In genomic region chr8:125531640-125532039, GRCm38 (mm10) we compare ENCODE assay signal across 12 mouse cellular contexts. TPM values are rescaled to one million over a fixed set of nuclear protein-coding genes. Genes with fewer than 3 reads are reported as not detected.
A peak's percentile ranks its signal among the peaks of the same experiment; 100 is the strongest.
DNase-seq lines count a peak whose midpoint lies in the region; ATAC-seq and TF ChIP-seq lines count a peak whose summit lies in the region.
"Had no signal": no experiment of that assay in that cellular context is flagged by ENCODE, and none has a peak within 500 bp of the region (broad histone marks: within the 10 kb centered on the region; RNA-seq: fewer than 3 reads in every experiment).

No protein-coding gene starts in this region.

- H3K4me2 ChIP-seq in heart, embryonic 12.5 days, result no peak overlapping the region

- peak overlapping the region; percentile 88 for H3K27ac ChIP-seq in heart, embryonic 12.5 days (ENCODE audit: poor library complexity, severe bottlenecking)
- H3K27ac ChIP-seq in thymus, adult 2 months (ENCODE audit: control insufficient read depth, insufficient read depth, low read length), result peak overlapping the region; percentile 34; the same call in 1 of the 2 replicates
- H3K27ac ChIP-seq in macrophage, result peak overlapping the region; percentile 35

- no peak for TF ChIP-seq CTCF in thymus, adult 2 months (IDR thresholded peaks at IDR 0.05; ENCODE audit: borderline replicate concordance, control insufficient read depth, extremely low read depth, insufficient read depth, low read length, poor library complexity)

- peaks cover 94% of the 10 kb centered on the region for H3K4me1 ChIP-seq in heart, embryonic 12.5 days (replicated peaks)
- H3K4me1 ChIP-seq in thymus, adult 2 months (replicated peaks; ENCODE audit: control insufficient read depth, insufficient read depth, low read length), result peaks cover 18% of the 10 kb centered on the region

- no peak overlapping the region for H3K4me3 ChIP-seq in heart, embryonic 12.5 days
- H3K4me3 ChIP-seq in thymus, adult 2 months (ENCODE audit: control insufficient read depth, insufficient read depth, low read length), result no peak overlapping the region
- no peak overlapping the region for H3K4me3 ChIP-seq in macrophage (ENCODE audit: inconsistent target)

- no peak for ATAC-seq in heart, embryonic 12.5 days (ENCODE audit: insufficient number of reproducible peaks, low FRiP score)

- H3K36me3 ChIP-seq in heart, embryonic 12.5 days, result peaks cover 5% of the 10 kb centered on the region
- no peaks in the 10 kb centered on the region for H3K36me3 ChIP-seq in thymus, adult 2 months (ENCODE audit: control insufficient read depth, insufficient read depth, low read length)
- no peaks in the 10 kb centered on the region for H3K36me3 ChIP-seq in macrophage (ENCODE audit: inconsistent target)
- H3K36me3 ChIP-seq: G1E had no signal

- H3K9ac ChIP-seq in heart, embryonic 12.5 days, result no peak overlapping the region; the same call in 1 of the 2 replicates

- no peak for DNase-seq in heart, adult 9 months (ENCODE audit: low spot score in 2 of 2)
- DNase-seq in thymus, adult 2 months, result peak; percentile 30
- no peak for DNase-seq in thymus, adult 18-20 months
- DNase-seq in frontal cortex, postnatal 10 days (ENCODE audit: low spot score in 2 of 2), result no peak
- no peak for DNase-seq in urinary bladder, postnatal 25 days (ENCODE audit: low spot score)
- DNase-seq in ovary, postnatal 10 days (ENCODE audit: low spot score), result no peak
- DNase-seq: cerebellum, adult 8-10 months; gastrocnemius, postnatal 25 days; left cerebral cortex, postnatal 4 days had no signal

- H3K27me3 ChIP-seq in heart, embryonic 12.5 days (replicated peaks), result no peaks in the 10 kb centered on the region
- no peaks in the 10 kb centered on the region for H3K27me3 ChIP-seq in thymus, adult 2 months (ENCODE audit: control insufficient read depth, insufficient read depth, low read length)

- 32% methylated on average over 1 of the region's 1 CpGs for WGBS in heart, embryonic 12.5 days
- 0% methylated on average over 1 of the region's 1 CpGs for WGBS in thymus, adult 2 months
- 0% methylated on average over 1 of the region's 1 CpGs for WGBS in macrophage (ENCODE audit: missing documents)

- no peak for TF ChIP-seq POLR2A in thymus, adult 2 months (IDR thresholded peaks at IDR 0.05; ENCODE audit: control insufficient read depth, extremely low read depth, insufficient read depth, low read length, poor library complexity)

- H3K79me2 ChIP-seq in macrophage (ENCODE audit: inconsistent target), result peaks cover 81% of the 10 kb centered on the region; the same call in 1 of the 2 replicates

- no peaks in the 10 kb centered on the region for H3K9me3 ChIP-seq in heart, embryonic 12.5 days (replicated peaks)

RNA-seq across cellular contexts. Expression of gene Sipa1l2, which starts 38.0 kb away (rescaled TPM):
- 32.8 and 36.0 TPM in 2 replicates for polyA plus RNA-seq in heart, embryonic 12.5 days (2016; fragmentation: Nextera tagmentation; extraction: Ambion mirVana)
- polyA plus RNA-seq in thymus, adult 2 months (2012; rRNA removed), result 10.9 and 11.7 TPM in 2 replicates
- 100 to 1,000 TPM in 6 of 26 experiments, 10 to 100 TPM in 20; 35.9 to 288 (median 61.1) TPM for total RNA-seq in macrophage (2018; cell fraction: chromatin; rRNA removed)
- 10 to 100 TPM in 16 of 26 experiments, 1 to 10 TPM in 10; 7.6 to 27.7 (median 12.0) TPM for total RNA-seq in macrophage (2018; cell fraction: cytosol; rRNA removed)
- total RNA-seq in macrophage (2018; cell fraction: nucleus; rRNA removed), result 100 to 1,000 TPM in 1 of 26 experiments, 10 to 100 TPM in 25; 16.0 to 103 (median 36.0) TPM
- polyA plus RNA-seq in macrophage (2018), result 7.2 to 21.6 TPM (median 7.7 TPM) in 3 replicates
- polyA plus RNA-seq: G1E had no signal

Comparison
In these comparisons a context has a peak if more than half of its experiments do, and no peak if none do; other contexts are left out.
1. H3K27ac ChIP-seq: peak in every context shown above with its lines; median percentile 88 in heart, embryonic 12.5 days; 35 in macrophage; 34 in thymus, adult 2 months.